Mouse (Mus musculus): ENCODE results near the gene Ttc34. TPM values are rescaled to one million over a fixed set of nuclear protein-coding genes. Genes with fewer than 3 reads are reported as not detected.

Gene Ttc34
- polyA plus RNA-seq (2012; rRNA removed), result 0.18 and 0.38 TPM in 2 replicates

DNA sequence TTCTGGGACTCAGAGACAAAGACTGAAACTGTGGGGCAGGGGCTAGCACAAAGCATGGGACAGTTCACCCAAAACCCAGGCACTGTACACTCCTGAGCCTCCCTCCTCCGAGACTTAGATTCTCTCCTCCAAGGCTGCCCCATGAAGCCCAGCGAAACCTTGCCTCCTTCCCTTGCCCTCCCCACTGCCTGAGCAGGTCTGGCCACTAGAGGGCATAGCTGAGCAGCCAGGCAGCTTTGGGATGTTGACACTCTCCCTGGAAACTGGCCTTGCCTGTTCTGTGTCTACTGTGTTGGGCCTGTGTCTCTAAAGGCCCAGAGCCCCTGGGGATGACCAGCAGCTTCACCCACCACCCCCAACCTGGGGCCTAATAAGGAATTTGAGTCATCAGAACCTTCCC lies at the start of gene Ttc34:
Ttc34 (plus strand) TSS at position 290 of the 400 bp plus-strand sequence.
- Histone ChIP-seq H3K27me3 (ENCODE audit: control insufficient read depth, insufficient read depth, low read length) (no peaks in the 10 kb centered on the region), H3K4me1 (replicated peaks; ENCODE audit: control insufficient read depth, insufficient read depth, low read length) (no peaks in the 10 kb centered on the region), H3K4me3 (ENCODE audit: control insufficient read depth, insufficient read depth, low read length) (no peak within 1 kb of the TSS), H3K27ac (ENCODE audit: control insufficient read depth, insufficient read depth, low read length) (no peak within 1 kb of the TSS), H3K36me3 (ENCODE audit: control insufficient read depth, insufficient read depth, low read length) (no peaks in the 10 kb centered on the region)
- peak; percentile 68 for DNase-seq
- 22% methylated on average over 2 of the region's 2 CpGs for WGBS
- peak; percentile 86 for TF ChIP-seq CTCF (IDR thresholded peaks at IDR 0.05; ENCODE audit: borderline replicate concordance, control insufficient read depth, extremely low read depth, insufficient read depth, low read length, poor library complexity)
- no peak for TF ChIP-seq POLR2A (IDR thresholded peaks at IDR 0.05; ENCODE audit: control insufficient read depth, extremely low read depth, insufficient read depth, low read length, poor library complexity)

DNA sequence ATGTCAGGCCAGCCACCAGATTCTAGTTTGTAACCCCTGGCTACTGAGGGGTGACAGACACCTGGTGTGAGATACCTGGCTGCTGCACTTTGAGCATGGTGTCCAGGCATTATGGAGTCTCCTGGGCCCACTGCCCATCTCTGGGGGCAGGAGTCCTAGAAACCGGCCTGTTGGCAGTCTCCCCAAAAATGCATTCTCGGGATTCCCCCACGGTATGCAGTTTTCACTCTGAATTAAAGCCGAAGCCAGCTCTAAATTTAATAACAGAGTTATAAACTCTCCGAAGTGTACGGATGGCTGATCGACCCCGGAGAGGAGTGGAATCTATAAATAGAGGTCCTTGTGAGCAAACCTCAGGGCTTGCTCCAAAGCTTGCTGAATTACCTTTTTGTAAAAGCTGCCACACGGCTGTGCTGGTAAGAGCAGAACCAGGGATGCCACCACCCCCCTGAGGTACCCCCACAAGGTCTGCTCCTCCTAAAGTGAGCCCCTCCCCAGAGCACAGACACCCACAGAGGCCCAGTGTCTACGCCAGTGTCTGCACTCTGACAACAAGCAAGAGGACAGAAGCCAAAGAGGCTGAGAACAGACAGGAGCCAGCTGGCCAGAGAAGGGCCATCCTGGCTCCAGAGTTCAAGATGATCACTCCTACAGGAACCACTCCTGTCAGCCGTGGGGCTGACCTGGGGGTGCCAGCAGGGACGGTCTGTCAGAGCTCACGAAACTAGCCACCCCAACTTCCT lies 49.1 kb upstream of the Ttc34 start:
- WGBS, result 75% methylated on average over 13 of the region's 13 CpGs
- Histone ChIP-seq H3K27me3 (ENCODE audit: control insufficient read depth, insufficient read depth, low read length) (no peaks in the 10 kb centered on the region), H3K4me1 (replicated peaks; ENCODE audit: control insufficient read depth, insufficient read depth, low read length) (no peaks in the 10 kb centered on the region), H3K27ac (ENCODE audit: control insufficient read depth, insufficient read depth, low read length) (no peak overlapping the region), H3K36me3 (ENCODE audit: control insufficient read depth, insufficient read depth, low read length) (no peaks in the 10 kb centered on the region), H3K4me3 (ENCODE audit: control insufficient read depth, insufficient read depth, low read length) (no peak overlapping the region)
- no peak for TF ChIP-seq POLR2A (IDR thresholded peaks at IDR 0.05; ENCODE audit: control insufficient read depth, extremely low read depth, insufficient read depth, low read length, poor library complexity)
- no peak for TF ChIP-seq CTCF (IDR thresholded peaks at IDR 0.05; ENCODE audit: borderline replicate concordance, control insufficient read depth, extremely low read depth, insufficient read depth, low read length, poor library complexity)
- no peak for DNase-seq

DNA sequence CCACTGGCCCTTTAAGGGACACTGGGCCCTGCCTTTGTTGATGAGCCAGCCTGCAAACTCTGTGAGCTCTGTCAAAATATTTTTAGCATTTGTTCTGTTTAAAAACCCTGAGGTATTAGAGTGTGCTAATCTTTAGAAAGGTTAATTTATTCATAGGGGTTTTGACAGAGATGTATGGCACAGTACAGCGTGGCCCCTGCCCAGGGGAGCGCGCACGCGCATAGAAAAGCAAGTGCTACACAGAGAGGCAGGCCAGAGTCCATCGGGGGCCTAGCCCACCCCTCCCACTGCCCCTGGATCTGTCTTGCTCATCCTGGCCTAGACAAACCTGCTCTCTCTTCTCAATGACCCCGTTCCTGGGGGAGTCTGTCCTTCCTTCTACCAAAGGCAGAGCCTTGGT lies 45.4 kb upstream of the Ttc34 start:
- Histone ChIP-seq H3K36me3 (ENCODE audit: control insufficient read depth, insufficient read depth, low read length) (no peaks in the 10 kb centered on the region), H3K27me3 (ENCODE audit: control insufficient read depth, insufficient read depth, low read length) (no peaks in the 10 kb centered on the region), H3K4me3 (ENCODE audit: control insufficient read depth, insufficient read depth, low read length) (no peak overlapping the region), H3K4me1 (replicated peaks; ENCODE audit: control insufficient read depth, insufficient read depth, low read length) (no peaks in the 10 kb centered on the region), H3K27ac (ENCODE audit: control insufficient read depth, insufficient read depth, low read length) (no peak overlapping the region)
- no peak for TF ChIP-seq CTCF (IDR thresholded peaks at IDR 0.05; ENCODE audit: borderline replicate concordance, control insufficient read depth, extremely low read depth, insufficient read depth, low read length, poor library complexity)
- TF ChIP-seq POLR2A (IDR thresholded peaks at IDR 0.05; ENCODE audit: control insufficient read depth, extremely low read depth, insufficient read depth, low read length, poor library complexity), result no peak
- WGBS, result 94% methylated on average over 7 of the region's 7 CpGs
- no peak for DNase-seq

DNA sequence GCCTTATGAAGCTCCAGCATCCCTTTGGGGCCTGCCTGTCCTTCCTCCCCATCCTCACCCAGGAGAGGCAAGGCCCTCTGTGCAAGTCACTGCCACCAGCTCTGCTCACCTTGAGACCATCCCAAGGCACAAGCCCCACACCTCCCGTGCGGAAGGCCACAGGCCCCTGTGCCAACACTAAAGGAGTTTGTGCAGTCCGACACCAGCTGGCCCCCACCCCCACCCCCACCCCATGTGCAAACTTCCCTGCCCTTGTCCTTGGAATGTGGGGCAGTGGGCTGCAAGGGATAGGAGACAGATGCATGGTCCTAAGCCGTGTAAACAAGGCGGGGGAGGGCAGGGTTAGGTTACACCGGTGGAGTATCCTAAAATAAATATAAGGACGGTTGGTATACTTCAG lies 43.8 kb upstream of the Ttc34 start:
- Histone ChIP-seq H3K4me1 (replicated peaks; ENCODE audit: control insufficient read depth, insufficient read depth, low read length) (no peaks in the 10 kb centered on the region), H3K4me3 (ENCODE audit: control insufficient read depth, insufficient read depth, low read length) (no peak overlapping the region), H3K27me3 (ENCODE audit: control insufficient read depth, insufficient read depth, low read length) (no peaks in the 10 kb centered on the region), H3K36me3 (ENCODE audit: control insufficient read depth, insufficient read depth, low read length) (no peaks in the 10 kb centered on the region), H3K27ac (ENCODE audit: control insufficient read depth, insufficient read depth, low read length) (no peak overlapping the region)
- WGBS, result 85% methylated on average over 7 of the region's 7 CpGs
- DNase-seq, result no peak
- TF ChIP-seq POLR2A (IDR thresholded peaks at IDR 0.05; ENCODE audit: control insufficient read depth, extremely low read depth, insufficient read depth, low read length, poor library complexity) (no peak), CTCF (IDR thresholded peaks at IDR 0.05; ENCODE audit: borderline replicate concordance, control insufficient read depth, extremely low read depth, insufficient read depth, low read length, poor library complexity) (no peak)

DNA sequence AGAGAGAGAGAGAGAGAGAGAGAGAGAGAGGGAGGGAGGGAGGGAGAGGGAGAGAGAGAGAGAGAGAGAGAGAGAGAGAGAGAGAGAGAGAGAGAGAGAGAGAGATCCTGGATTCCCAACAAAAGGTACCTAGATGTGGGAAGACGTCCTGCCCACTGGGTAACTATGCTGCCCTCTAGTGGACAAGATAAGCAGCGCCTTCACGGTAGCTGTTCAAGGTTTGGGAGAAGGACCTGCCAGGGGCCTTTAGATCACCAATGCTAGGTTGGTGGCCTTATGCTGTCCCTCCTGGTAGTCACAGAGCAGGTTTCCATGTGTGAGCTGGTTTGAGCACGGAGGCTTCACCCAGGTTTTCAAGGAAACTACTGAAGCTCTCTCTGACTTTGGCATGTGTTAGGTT lies 39.4 kb upstream of the Ttc34 start:
- peak; percentile 71; the same call in 1 of the 2 replicates for TF ChIP-seq CTCF (IDR thresholded peaks at IDR 0.05; ENCODE audit: borderline replicate concordance, control insufficient read depth, extremely low read depth, insufficient read depth, low read length, poor library complexity)
- TF ChIP-seq POLR2A (IDR thresholded peaks at IDR 0.05; ENCODE audit: control insufficient read depth, extremely low read depth, insufficient read depth, low read length, poor library complexity), result no peak
- Histone ChIP-seq H3K27ac (ENCODE audit: control insufficient read depth, insufficient read depth, low read length) (no peak overlapping the region), H3K27me3 (ENCODE audit: control insufficient read depth, insufficient read depth, low read length) (no peaks in the 10 kb centered on the region; the same call in 1 of the 2 replicates), H3K4me3 (ENCODE audit: control insufficient read depth, insufficient read depth, low read length) (no peak overlapping the region), H3K36me3 (ENCODE audit: control insufficient read depth, insufficient read depth, low read length) (no peaks in the 10 kb centered on the region), H3K4me1 (replicated peaks; ENCODE audit: control insufficient read depth, insufficient read depth, low read length) (no peaks in the 10 kb centered on the region)
- WGBS, result 7% methylated on average over 4 of the region's 4 CpGs
- DNase-seq, result peak; percentile 47

DNA sequence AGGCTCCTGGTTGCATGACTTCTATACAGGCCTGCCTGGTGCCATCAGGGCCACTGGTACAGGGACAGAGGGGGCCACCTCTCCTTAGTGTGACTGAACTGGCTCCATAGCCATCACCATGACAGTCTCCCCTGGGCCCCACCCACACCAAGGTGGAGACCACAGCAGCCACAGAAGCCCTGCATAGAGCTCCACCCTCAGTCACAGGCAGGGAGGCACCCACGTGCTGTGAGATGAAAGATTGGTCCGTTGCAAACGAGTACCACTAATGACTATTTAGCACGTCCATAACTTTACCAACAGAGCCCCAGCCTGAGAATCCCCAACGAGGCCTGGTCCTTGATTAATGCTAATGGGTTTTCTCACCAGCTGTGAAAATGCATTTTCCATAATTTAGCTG lies 36.7 kb upstream of the Ttc34 start:
- no peaks in the 10 kb centered on the region for H3K4me1 ChIP-seq (replicated peaks; ENCODE audit: control insufficient read depth, insufficient read depth, low read length)
- no peak for TF ChIP-seq POLR2A (IDR thresholded peaks at IDR 0.05; ENCODE audit: control insufficient read depth, extremely low read depth, insufficient read depth, low read length, poor library complexity)
- no peak for TF ChIP-seq CTCF (IDR thresholded peaks at IDR 0.05; ENCODE audit: borderline replicate concordance, control insufficient read depth, extremely low read depth, insufficient read depth, low read length, poor library complexity)
- no peak for DNase-seq
- no peaks in the 10 kb centered on the region; the same call in 1 of the 2 replicates for H3K27me3 ChIP-seq (ENCODE audit: control insufficient read depth, insufficient read depth, low read length)
- WGBS, result 67% methylated on average over 5 of the region's 5 CpGs
- H3K4me3 ChIP-seq (ENCODE audit: control insufficient read depth, insufficient read depth, low read length), result no peak overlapping the region
- no peaks in the 10 kb centered on the region for H3K36me3 ChIP-seq (ENCODE audit: control insufficient read depth, insufficient read depth, low read length)
- H3K27ac ChIP-seq (ENCODE audit: control insufficient read depth, insufficient read depth, low read length), result no peak overlapping the region
